Mouse (Mus musculus) ES-Bruce4 (cell line): ENCODE results near the gene Ccdc181. TPM values are rescaled to one million over a fixed set of nuclear protein-coding genes. Genes with fewer than 3 reads are reported as not detected.

Source experiments
- H3K27ac ChIP-seq: 2 replicates; pipeline ENCODE4 v1.5.1; 2012; ENCODE audit warnings: low read length, inconsistent platforms; ENCODE audit not compliant: insufficient read depth
- H3K27me3 ChIP-seq: 2 replicates; pipeline ENCODE4 v1.6.1; 2012; ENCODE audit warnings: mild to moderate bottlenecking, low read length, inconsistent platforms; ENCODE audit not compliant: control insufficient read depth, poor library complexity, insufficient read depth, severe bottlenecking
- H3K36me3 ChIP-seq: 2 replicates; pipeline ENCODE4 v1.6.1; 2012; ENCODE audit warnings: inconsistent platforms, mild to moderate bottlenecking, low read length, moderate library complexity; ENCODE audit not compliant: control insufficient read depth, poor library complexity, insufficient read depth, severe bottlenecking
- H3K4me1 ChIP-seq: one replicate; pipeline ENCODE4 v1.8.1; 2011; ENCODE audit warnings: low read length; ENCODE audit not compliant: control insufficient read depth, insufficient read depth
- H3K4me3 ChIP-seq: 2 replicates; pipeline ENCODE4 v1.5.1; 2011; ENCODE audit warnings: low read depth, mild to moderate bottlenecking, low read length
- H3K9ac ChIP-seq: 2 replicates; pipeline ENCODE4 v1.6.1; 2012; ENCODE audit warnings: low read depth, mild to moderate bottlenecking, inconsistent platforms; ENCODE audit not compliant: poor library complexity, severe bottlenecking
- H3K9me3 ChIP-seq: replicated peaks from 2 replicates; pipeline ENCODE4 v1.6.1; 2012; ENCODE audit warnings: mild to moderate bottlenecking, low read length, inconsistent platforms; ENCODE audit not compliant: control insufficient read depth, poor library complexity, insufficient read depth, severe bottlenecking
- CTCF ChIP-seq: IDR thresholded peaks from one replicate; pipeline ENCODE4 v1.8.1; 2011; ENCODE audit warnings: low read depth, low read length
- EP300 ChIP-seq: IDR thresholded peaks from 2 replicates; pipeline ENCODE4 v1.6.1; 2011; ENCODE audit warnings: low read depth, low read length; ENCODE audit not compliant: insufficient read depth
- POLR2A ChIP-seq: IDR thresholded peaks from one replicate; pipeline ENCODE4 v1.8.1; 2011; ENCODE audit warnings: low read length; ENCODE audit not compliant: insufficient read depth
- polyA plus RNA-seq: library from polyadenylated mRNA; stranded (reverse); fragments of >200 nt; gene quantifications from 2 replicates; pipeline ENCODE4 v1.2.4, GENCODE M21; 2011; ENCODE audit warnings: low read depth; ENCODE audit not compliant: missing spikeins, insufficient read depth, insufficient read length

The Ccdc181 gene
- polyA plus RNA-seq, 1 experiment = 10.2 TPM

GRCm38 (mm10) chr1:164242809-164243208, 32.6 kb upstream of the Ccdc181 start:
- TF ChIP-seq CTCF = no peak
- no peak for TF ChIP-seq POLR2A
- TF ChIP-seq EP300 = no peak

GRCm38 (mm10) chr1:164247442-164247841, 27.9 kb upstream of the Ccdc181 start:
- H3K4me3 ChIP-seq = peak overlapping the region; percentile 55
- H3K4me1 ChIP-seq = no peaks in the 10 kb centered on the region
- H3K27me3 ChIP-seq = no peaks in the 10 kb centered on the region
- no peaks in the 10 kb centered on the region for H3K36me3 ChIP-seq
- TF ChIP-seq POLR2A = no peak
- peak overlapping the region; percentile 63 for H3K9ac ChIP-seq
- H3K9me3 ChIP-seq = no peaks in the 10 kb centered on the region
- no peak overlapping the region for H3K27ac ChIP-seq

More at GRCm38 (mm10) chr1:164242809-164243208, 32.6 kb upstream of the Ccdc181 start:
- H3K27me3 ChIP-seq = no peaks in the 10 kb centered on the region; the same call in 1 of the 2 replicates
- no peaks in the 10 kb centered on the region for H3K36me3 ChIP-seq
- no peak overlapping the region for H3K4me3 ChIP-seq
- no peaks in the 10 kb centered on the region for H3K4me1 ChIP-seq
- no peaks in the 10 kb centered on the region for H3K9me3 ChIP-seq
- H3K9ac ChIP-seq = no peak overlapping the region
- no peak overlapping the region for H3K27ac ChIP-seq

DNA sequence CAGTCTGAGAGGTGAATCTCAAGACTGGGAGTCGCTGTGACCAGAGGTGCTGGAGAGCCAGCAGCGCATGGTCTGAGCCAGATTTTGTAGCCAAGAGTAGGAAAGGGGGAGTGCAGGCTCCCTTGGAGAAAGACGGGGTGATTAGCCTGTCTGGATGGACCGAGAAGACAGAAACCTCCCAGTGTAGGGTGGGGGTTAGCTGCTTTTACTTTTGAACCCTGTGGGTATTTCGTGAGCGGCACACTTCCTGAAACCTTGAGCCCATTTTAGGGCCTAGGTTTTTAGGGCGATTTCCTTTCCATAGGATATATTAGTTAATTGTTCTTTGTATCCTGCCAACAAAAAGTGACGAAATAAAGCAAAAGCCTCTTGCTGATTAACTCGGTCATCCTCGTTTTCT, 27.4 kb upstream of the Ccdc181 start:
- H3K4me1 ChIP-seq = no peaks in the 10 kb centered on the region
- H3K27me3 ChIP-seq = no peaks in the 10 kb centered on the region
- peak overlapping the region; percentile 63 for H3K9ac ChIP-seq
- no peaks in the 10 kb centered on the region for H3K9me3 ChIP-seq
- TF ChIP-seq CTCF (no peak), POLR2A (no peak), EP300 (no peak)
- H3K27ac ChIP-seq = no peak overlapping the region
- H3K4me3 ChIP-seq = peak overlapping the region; percentile 55
- no peaks in the 10 kb centered on the region for H3K36me3 ChIP-seq

- Histone ChIP-seq H3K27ac (no peak within 1 kb of the TSS), H3K9me3 (no peaks in the 10 kb centered on the region), H3K36me3 (peaks cover under 1% of the 10 kb centered on the region; the same call in 1 of the 2 replicates), H3K4me1 (no peaks in the 10 kb centered on the region), H3K27me3 (no peaks in the 10 kb centered on the region), H3K4me3 (peak within 1 kb of the TSS; percentile 98), H3K9ac (peak within 1 kb of the TSS; percentile 83)
- no peak for TF ChIP-seq EP300
- peak; percentile 83 for TF ChIP-seq POLR2A
- TF ChIP-seq CTCF = no peak
Measured at GRCm38 (mm10) chr1:164248465-164249331, 26.7 kb upstream of the Ccdc181 start, which contains the start of gene Slc19a2. Gene Slc19a2 (plus strand): TSS chr1:164249046.

- Histone ChIP-seq H3K9ac (peak overlapping the region; percentile 83), H3K4me3 (peak overlapping the region; percentile 98), H3K9me3 (no peaks in the 10 kb centered on the region), H3K36me3 (peaks cover 5% of the 10 kb centered on the region; the same call in 1 of the 2 replicates), H3K4me1 (no peaks in the 10 kb centered on the region), H3K27ac (no peak overlapping the region), H3K27me3 (no peaks in the 10 kb centered on the region)
- TF ChIP-seq EP300 = no peak
- TF ChIP-seq POLR2A = no peak
- TF ChIP-seq CTCF = no peak
Measured at GRCm38 (mm10) chr1:164249332-164249711, 26.1 kb upstream of the Ccdc181 start.
